Mouse (Mus musculus): Measurements from ENCODE around the gene Folr2.

Gene Folr2

GRCm38 (mm10) chr7:101857094-101857493, at the start of gene Folr2:
Folr2 (minus strand) TSS chr7:101857194.
- DNase-seq (ENCODE audit: low read depth, low spot score) = no peak

- no peak for DNase-seq (ENCODE audit: low read depth, low spot score)
These were observed 49.7 kb upstream of the Folr2 start for GRCm38 (mm10) chr7:101906696-101907095.

DNA sequence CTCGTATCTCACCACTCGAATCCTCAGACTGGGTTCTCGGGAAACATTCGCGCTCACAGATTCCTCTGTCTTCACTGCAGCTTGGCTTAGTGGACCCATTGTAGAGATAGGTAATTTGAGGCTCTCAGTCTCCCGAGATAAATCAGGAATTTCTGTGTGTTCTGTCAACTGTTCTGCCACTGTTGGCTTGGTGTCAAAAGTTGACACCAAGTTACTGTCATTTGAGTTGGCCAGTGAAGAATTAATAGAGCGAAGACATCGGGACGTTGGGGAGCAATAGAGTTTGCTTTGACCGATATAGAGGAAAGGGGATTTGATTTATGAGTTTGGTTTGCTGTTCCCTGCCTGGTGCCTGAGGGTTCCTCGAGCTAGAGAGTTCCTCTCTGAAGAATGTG, 49.3 kb upstream of the Folr2 start, which contains the start of gene Tomt:
TSS of gene Tomt (minus strand) at position 73 of the 395 bp plus-strand sequence.
- DNase-seq (ENCODE audit: low read depth, low spot score) = no peak

DNA sequence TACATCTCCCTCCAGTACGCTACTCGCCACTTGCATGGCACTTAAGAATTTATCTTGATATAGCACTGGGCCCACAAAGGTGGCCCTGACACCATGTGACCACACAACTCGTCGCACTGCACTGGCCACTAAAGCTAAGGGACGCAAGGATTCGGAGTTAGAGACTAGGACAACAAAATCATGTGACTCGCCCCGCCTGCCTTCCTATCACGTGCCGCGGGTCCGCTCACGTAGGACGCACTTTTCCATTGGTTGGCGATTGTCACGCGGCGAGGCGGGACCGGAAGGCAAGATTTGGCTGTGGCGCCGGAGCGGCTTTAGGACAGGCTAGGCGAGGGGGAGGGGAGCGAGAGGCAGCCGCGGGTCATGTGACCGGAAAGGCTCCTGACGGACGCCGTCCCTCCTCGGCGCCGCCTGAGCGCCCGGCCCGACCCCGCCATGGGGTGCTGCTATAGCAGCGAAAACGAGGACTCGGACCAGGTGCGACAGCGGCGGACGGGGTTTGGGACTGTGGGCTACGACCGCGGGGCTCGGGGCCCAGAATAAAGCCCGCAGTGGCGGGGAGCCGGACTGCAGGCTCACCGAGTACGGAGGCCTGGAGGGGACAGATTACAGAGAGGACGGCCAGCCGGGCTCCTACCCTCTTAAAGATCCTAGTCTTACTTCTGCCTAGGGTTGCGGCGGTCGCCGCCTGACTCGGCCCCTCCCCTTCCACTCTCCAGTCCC, 48.7 kb upstream of the Folr2 start, which contains the start of gene Lamtor1:
TSS of gene Lamtor1 (plus strand) at position 344 of the 726 bp plus-strand sequence.
- DNase-seq (ENCODE audit: low read depth, low spot score) = peak; percentile 98

- no peak for DNase-seq (ENCODE audit: low read depth, low spot score)
These were observed 45.9 kb upstream of the Folr2 start for GRCm38 (mm10) chr7:101902846-101903245.

DNA sequence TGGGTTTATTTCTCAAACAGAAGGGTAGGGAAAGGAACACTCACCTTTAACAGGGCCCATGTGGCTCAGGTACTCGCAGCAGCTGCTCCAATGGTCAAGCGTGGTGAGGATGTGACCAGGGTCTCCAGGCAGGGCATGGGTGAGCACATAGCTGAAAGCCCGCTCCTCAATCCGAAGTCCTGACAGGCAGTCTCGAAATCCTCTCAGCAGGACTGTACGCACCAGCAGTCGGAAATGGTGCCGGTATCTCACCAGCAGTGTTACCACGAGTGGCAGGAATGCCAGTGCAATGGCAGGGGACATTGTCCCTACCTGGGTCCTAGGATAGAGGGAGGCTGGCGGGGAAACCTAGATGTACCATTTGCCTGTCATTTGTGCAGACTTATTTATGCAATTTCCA, 45.0 kb upstream of the Folr2 start:
- DNase-seq (ENCODE audit: low read depth, low spot score) = no peak

DNA sequence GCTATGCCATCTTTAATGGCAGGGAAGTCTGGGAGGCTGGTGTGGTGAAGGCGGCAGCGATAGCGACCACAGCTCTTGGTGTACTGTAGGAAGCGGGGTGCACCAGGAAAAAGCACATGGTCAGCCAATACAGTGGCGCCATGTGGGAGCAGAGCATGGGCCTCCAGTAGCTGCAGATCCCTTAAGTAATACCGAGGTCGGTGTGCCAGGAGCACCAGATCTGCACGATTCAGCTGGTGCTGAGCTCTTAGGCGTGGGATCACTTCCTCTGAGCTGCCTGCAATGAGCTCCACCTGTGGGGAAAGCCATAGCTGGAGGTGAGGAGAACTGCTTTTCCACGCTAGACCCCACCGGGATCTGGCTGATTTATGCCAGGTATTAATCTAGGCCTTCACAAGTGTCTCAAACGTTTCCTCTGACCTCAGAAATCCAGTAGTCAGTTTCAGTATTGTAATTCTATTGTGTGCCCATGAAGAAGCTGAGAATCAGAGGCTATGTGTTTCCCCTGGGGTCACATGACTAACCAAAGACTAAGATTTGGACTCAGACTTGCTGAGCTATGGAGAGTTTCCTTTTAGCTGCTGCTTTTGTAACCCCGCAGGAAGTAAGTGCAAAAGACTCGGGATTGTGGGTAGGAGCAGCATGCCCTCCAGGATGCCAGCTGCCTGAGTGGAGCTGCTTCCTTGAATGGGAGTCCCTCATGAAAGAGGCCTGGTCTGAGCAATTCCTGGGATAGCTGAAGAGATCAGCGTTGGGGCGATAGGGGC, 43.5 kb upstream of the Folr2 start:
- no peak for DNase-seq (ENCODE audit: low read depth, low spot score)

DNA sequence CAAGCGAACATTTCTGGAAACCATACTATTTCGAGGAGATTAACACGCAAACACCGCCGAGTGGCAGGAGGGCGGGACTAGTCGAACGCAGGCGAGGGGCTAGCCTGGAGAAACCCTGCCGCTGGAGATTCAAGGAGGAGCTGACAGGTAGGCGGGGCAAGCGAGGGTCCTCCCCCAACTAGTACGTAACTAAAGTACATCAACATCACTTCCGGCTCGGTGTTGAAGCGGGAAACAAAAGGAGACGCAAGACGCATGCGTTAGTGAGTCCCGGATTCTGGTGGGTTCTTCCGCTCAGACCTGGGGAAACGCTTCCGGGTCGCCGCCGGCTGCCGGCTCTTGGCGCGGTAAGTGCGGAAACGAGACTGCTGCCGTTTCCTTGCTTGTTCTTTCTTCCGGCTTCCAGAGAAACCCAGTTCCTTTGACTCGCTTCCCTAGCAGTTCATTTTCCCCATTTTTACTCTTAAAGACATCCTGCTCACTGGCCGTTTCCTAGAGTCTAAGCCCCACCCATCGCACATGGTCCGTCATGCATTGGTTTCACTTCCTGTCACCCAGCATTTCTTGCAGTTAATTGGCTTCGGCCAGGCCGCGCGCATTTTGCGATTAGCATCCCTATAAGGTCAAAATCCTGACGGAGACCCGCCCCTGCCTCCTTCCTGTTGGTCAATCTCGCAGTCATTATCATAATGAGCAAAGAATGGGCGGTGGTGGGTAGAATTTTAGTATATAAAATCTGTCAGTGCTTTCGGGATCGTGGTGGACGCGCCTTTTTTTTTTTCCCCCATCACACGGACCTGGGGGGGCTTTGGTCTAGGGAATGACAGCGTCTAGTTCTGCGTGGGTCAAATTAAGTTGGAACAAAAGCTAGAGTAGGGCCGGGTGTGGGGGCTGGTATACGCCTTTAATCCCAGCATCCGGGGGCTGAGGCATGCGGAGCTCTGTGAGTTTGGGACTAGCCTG, 39.4 kb upstream of the Folr2 start:
- DNase-seq (ENCODE audit: low read depth, low spot score) = peak; percentile 99

- no peak for DNase-seq (ENCODE audit: low read depth, low spot score)
These were observed 38.7 kb upstream of the Folr2 start for GRCm38 (mm10) chr7:101895695-101896094.

GRCm38 (mm10) chr7:101888460-101888859, 31.5 kb upstream of the Folr2 start:
- no peak for DNase-seq (ENCODE audit: low read depth, low spot score)

GRCm38 (mm10) chr7:101886274-101886673, 29.3 kb upstream of the Folr2 start:
- no peak for DNase-seq (ENCODE audit: low read depth, low spot score)

- no peak for DNase-seq (ENCODE audit: low read depth, low spot score)
These were observed 27.2 kb upstream of the Folr2 start for GRCm38 (mm10) chr7:101884160-101884559.

GRCm38 (mm10) chr7:101882413-101883154, 25.6 kb upstream of the Folr2 start:
- no peak for DNase-seq (ENCODE audit: low read depth, low spot score)

DNA sequence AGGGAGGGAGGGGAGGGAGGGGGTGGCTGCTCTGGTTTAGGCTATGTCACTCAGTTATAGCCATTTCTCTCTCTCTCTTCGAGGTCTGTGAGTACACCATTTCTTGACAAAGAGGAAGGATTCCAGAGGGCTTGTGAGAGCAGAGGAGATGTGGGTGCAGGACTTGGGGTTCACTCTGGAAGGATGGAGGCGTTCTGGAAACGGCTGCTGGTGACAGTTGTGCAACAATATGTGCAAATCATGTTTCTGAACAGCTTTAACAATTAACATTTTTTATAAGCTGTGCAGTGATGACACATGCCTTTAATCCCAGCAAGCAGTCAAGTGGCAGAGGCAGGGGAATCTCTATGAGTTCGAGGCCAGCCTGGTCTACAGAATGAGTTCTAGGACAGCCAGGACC, 23.9 kb upstream of the Folr2 start:
- DNase-seq (ENCODE audit: low read depth, low spot score) = no peak

DNA sequence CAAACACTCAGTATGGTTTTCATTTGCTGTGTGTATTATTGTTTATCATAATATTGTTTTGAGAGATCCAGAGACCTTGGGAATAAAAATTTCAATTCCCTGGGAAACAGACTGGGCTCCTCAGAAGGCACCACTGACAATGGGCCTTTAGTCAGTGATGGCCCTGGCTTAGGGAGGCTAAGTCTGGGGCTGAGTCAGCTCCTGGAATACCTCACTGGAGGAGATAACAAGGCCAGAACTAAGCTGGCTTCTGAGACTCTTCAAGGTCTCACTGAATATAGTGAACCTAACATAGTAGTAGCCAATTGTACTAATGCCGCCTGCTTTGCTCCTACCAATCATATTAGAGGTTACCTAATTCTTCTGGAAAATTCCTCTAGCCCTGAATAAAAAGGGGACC, 19.0 kb upstream of the Folr2 start:
- no peak for DNase-seq (ENCODE audit: low read depth, low spot score)

DNA sequence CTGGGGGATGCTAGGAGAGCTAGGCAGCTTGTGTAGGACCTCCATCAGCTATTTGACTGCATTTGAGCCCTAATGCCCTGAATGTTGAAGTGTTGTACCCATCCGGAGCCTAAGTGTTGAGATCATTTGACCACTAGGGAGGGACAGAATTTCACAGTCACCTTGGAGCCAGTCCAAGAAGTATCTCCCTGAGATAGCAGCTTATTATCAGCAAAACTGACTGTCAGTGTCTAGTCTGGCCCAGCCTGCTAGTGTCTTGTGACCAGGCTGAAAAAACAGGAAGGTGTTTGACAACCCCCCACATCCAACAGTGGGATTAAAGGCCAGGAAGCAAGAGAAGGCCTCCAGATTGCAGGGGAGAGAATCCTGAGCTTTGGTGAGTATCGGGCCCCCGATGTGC, 14.3 kb upstream of the Folr2 start:
- no peak for DNase-seq (ENCODE audit: low read depth, low spot score)

DNA sequence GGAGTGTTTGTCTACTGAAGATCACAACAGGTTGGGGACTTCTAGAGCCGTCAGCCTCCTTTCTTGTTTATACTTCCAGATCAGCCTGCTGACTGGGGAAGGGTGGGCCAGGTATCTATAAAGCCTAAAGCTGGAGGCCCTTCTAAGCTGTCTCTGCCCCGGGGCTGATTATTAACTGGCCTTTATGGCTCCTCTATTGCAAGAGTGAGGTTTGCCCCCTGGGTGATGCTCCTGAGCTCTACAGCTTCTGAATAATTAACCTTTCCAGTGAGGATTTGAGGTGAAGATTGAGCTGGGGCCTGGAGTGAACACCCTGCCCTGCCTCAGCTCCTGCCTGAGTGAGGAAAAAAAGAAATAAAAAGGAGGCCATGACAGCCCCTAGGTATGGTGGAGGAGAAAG, 13.6 kb upstream of the Folr2 start, which contains the start of gene Folr1:
TSS of gene Folr1 (minus strand) at position 160 of the 400 bp plus-strand sequence.
- no peak for DNase-seq (ENCODE audit: low read depth, low spot score)

GRCm38 (mm10) chr7:101869163-101869500, 12.1 kb upstream of the Folr2 start:
- DNase-seq (ENCODE audit: low read depth, low spot score) = no peak

GRCm38 (mm10) chr7:101868241-101869162, 11.5 kb upstream of the Folr2 start:
- no peak for DNase-seq (ENCODE audit: low read depth, low spot score)

DNA sequence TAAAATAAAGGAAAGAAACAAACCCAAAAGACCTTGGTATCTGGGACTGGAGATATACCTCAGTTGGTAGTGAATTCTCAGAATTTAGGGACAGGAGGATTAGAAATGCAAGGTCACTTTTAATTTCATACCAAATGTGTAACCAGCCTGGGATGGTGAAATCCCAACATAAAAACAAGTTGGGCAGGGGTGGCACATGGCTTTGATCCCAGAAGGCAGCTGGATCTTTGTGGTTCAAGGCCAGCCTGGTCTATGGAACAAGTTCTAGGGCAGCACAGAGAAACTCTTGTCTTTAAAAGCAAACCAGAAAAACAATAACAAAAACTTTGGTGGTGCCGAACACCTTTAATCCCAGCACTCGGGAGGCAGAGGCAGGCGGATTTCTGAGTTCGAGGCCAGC, 10.5 kb upstream of the Folr2 start:
- no peak for DNase-seq (ENCODE audit: low read depth, low spot score)
